8 mouse cellular contexts compared by ENCODE assay signal in the genomic region with DNA sequence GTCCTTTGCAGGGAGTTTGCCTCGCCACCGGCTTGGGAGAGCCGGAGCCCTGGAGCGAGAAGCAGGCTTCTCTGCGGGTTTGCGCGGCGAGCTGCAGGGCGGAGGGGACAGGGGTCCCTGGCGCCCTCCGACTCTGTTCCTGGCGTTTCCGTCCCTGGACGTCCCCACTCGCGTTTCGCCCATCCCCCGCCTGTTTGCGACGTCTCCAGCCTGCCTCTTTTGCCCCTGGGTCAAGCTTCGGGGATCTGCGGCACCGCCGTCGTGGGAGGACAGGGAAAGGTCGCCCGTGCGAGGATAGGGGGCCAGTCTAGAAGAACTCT. TPM values are rescaled to one million over a fixed set of nuclear protein-coding genes. Genes with fewer than 3 reads are reported as not detected.
DNase-seq lines count a peak whose midpoint lies in the region; ATAC-seq lines count a peak whose summit lies in the region.

No protein-coding gene starts in this region.

- H3K27ac ChIP-seq in heart, embryonic 16.5 days (ENCODE audit: low read length): no peak overlapping the region
- no peak overlapping the region for H3K27ac ChIP-seq in hindbrain, embryonic 12.5 days
- H3K27ac ChIP-seq in midbrain, embryonic 10.5 days (replicated peaks): peak overlapping the region; percentile 33; the same call in 1 of the 2 replicates

- peaks cover 58% of the 10 kb centered on the region for H3K27me3 ChIP-seq in heart, embryonic 16.5 days (ENCODE audit: control insufficient read depth, insufficient read depth, low read length)
- peaks cover 73% of the 10 kb centered on the region for H3K27me3 ChIP-seq in hindbrain, embryonic 12.5 days
- H3K27me3 ChIP-seq in midbrain, embryonic 10.5 days (ENCODE audit: low read depth, poor library complexity, severe bottlenecking): peaks cover 98% of the 10 kb centered on the region

- ATAC-seq in heart, embryonic 16.5 days (replicated peaks; ENCODE audit: extremely low read depth, insufficient read depth, low FRiP score): no peak
- ATAC-seq in hindbrain, embryonic 12.5 days (ENCODE audit: low FRiP score): no peak

- peak overlapping the region; percentile 60 for H3K4me3 ChIP-seq in heart, embryonic 16.5 days (ENCODE audit: low read length)
- peak overlapping the region; percentile 44 for H3K4me3 ChIP-seq in hindbrain, embryonic 12.5 days
- peak overlapping the region; percentile 62 for H3K4me3 ChIP-seq in midbrain, embryonic 10.5 days

- no peaks in the 10 kb centered on the region for H3K36me3 ChIP-seq in heart, embryonic 16.5 days (ENCODE audit: control insufficient read depth, insufficient read depth)
- H3K36me3 ChIP-seq in hindbrain, embryonic 12.5 days: no peaks in the 10 kb centered on the region
- H3K36me3 ChIP-seq in midbrain, embryonic 10.5 days: no peaks in the 10 kb centered on the region

- H3K4me2 ChIP-seq in heart, embryonic 16.5 days (ENCODE audit: low read depth, low read length): peak overlapping the region; percentile 89
- H3K4me2 ChIP-seq in hindbrain, embryonic 12.5 days (replicated peaks): peak overlapping the region; percentile 83

- peaks cover 15% of the 10 kb centered on the region for H3K4me1 ChIP-seq in heart, embryonic 16.5 days (ENCODE audit: control insufficient read depth, insufficient read depth, low read length)
- H3K4me1 ChIP-seq in hindbrain, embryonic 12.5 days: peaks cover 27% of the 10 kb centered on the region
- H3K4me1 ChIP-seq in midbrain, embryonic 10.5 days: peaks cover 53% of the 10 kb centered on the region

- H3K9me3 ChIP-seq in heart, embryonic 16.5 days (replicated peaks; ENCODE audit: control insufficient read depth, low read length): no peaks in the 10 kb centered on the region
- no peaks in the 10 kb centered on the region for H3K9me3 ChIP-seq in hindbrain, embryonic 12.5 days (replicated peaks)
- H3K9me3 ChIP-seq in midbrain, embryonic 10.5 days (replicated peaks): no peaks in the 10 kb centered on the region

- DNase-seq in heart, postnatal 4 days: no peak
- DNase-seq in cerebellum, postnatal 36 days: peak; percentile 33 to 45
- no peak for DNase-seq in midbrain, embryonic 10.5 days (ENCODE audit: low spot score)
- DNase-seq in urinary bladder, postnatal 4 days (ENCODE audit: low spot score in 2 of 2): no peak
- no peak for DNase-seq in retina, embryonic 14.5 days (ENCODE audit: low spot score)
- no peak for DNase-seq in urinary bladder, adult 2 months (ENCODE audit: low spot score)

- under 1% methylated on average over 27 of the region's 28 CpGs for WGBS in heart, embryonic 16.5 days
- 1% methylated on average over 27 of the region's 28 CpGs for WGBS in hindbrain, embryonic 12.5 days
- under 1% methylated on average over 28 of the region's 28 CpGs for WGBS in midbrain, embryonic 10.5 days

- peak overlapping the region; percentile 63 for H3K9ac ChIP-seq in heart, embryonic 16.5 days (ENCODE audit: low read length)
- H3K9ac ChIP-seq in hindbrain, embryonic 12.5 days: peak overlapping the region; percentile 53

RNA-seq across cellular contexts. Expression of a gene that starts 0.4 kb away (rescaled TPM):
- polyA plus RNA-seq in heart, embryonic 16.5 days (2015; fragmentation: Nextera tagmentation; extraction: Ambion mirVana): 0.17 TPM in 2 replicates
- under 1 TPM in 1 of 2 experiments, not detected in 1; 0.05 TPM for total RNA-seq in heart, postnatal 4 days (2021)
- polyA plus RNA-seq in hindbrain, embryonic 12.5 days (2016; fragmentation: Nextera tagmentation; extraction: Ambion mirVana): 4.1 and 4.5 TPM in 2 replicates
- polyA plus RNA-seq in midbrain, embryonic 10.5 days (2016; fragmentation: Nextera tagmentation; extraction: Ambion mirVana): 2.7 TPM in 2 replicates
- polyA plus RNA-seq in urinary bladder, adult 2 months (2012; rRNA removed): 0.08 and 0.16 TPM in 2 replicates

Comparison
In these comparisons a context has a peak if more than half of its experiments do, and no peak if none do; other contexts are left out.
1. DNase-seq: peak in cerebellum, postnatal 36 days (2 of 2); none in heart, postnatal 4 days (single experiment), midbrain, embryonic 10.5 days (single experiment), urinary bladder, postnatal 4 days (0 of 2), retina, embryonic 14.5 days (single experiment) and urinary bladder, adult 2 months (single experiment).
2. Peak in every context shown above with its lines, with median percentiles within 50 percentile points of each other: H3K4me3 ChIP-seq.